In the genomic region with DNA sequence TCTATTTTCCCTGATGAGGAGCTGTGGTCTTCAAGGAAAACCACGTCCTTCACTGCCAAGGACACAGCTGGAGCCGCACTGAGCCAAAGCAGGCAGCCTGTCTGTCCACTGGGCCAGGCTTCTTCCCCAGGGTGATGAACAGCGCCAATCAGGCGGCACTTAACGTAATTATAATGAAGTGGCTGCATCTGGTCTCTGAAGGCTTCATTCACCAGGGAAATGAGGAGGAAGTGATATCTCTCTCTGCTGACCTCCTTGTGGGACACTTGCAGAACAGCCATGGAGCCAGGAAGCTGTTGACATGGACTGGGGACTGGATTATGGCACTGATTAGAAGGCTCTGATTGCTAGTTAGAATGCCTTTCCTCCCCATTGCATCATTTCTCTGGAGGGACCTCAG, we compare ENCODE assay signal across 11 mouse cellular contexts.
DNase-seq lines count a peak whose midpoint lies in the region; ATAC-seq and TF ChIP-seq lines count a peak whose summit lies in the region.
"Had no signal": no experiment of that assay in that cellular context is flagged by ENCODE, and none has a peak within 500 bp of the region (broad histone marks: within the 10 kb centered on the region; RNA-seq: fewer than 3 reads in every experiment).

No protein-coding gene starts in this region.

- no peaks in the 10 kb centered on the region for H3K9me3 ChIP-seq in heart, embryonic 12.5 days (replicated peaks)
- no peaks in the 10 kb centered on the region for H3K9me3 ChIP-seq in lung, embryonic 15.5 days
- H3K9me3 ChIP-seq: limb, embryonic 12.5 days had no signal

- ATAC-seq in heart, embryonic 12.5 days (ENCODE audit: insufficient number of reproducible peaks, low FRiP score) = no peak
- peak; percentile 79 for ATAC-seq in lung, embryonic 15.5 days (ENCODE audit: borderline replicate concordance, extremely low read depth, low FRiP score, low TSS enrichment)
- ATAC-seq: forebrain, embryonic 14.5 days had no signal

- whole genome bisulfite sequencing in heart, embryonic 12.5 days = 25% methylated on average over 5 of the region's 5 CpGs
- 58% methylated on average over 5 of the region's 5 CpGs for WGBS in lung, embryonic 15.5 days

- intact Hi-C loops in gastrocnemius, postnatal 14 days (cut with DNase I; ENCODE audit: low total_unique reads) = no loop called here

- no peak overlapping the region for H3K4me2 ChIP-seq in heart, embryonic 12.5 days
- H3K4me2 ChIP-seq in lung, embryonic 15.5 days = no peak overlapping the region
- H3K4me2 ChIP-seq: limb, embryonic 12.5 days had no signal

- H3K4me3 ChIP-seq in heart, embryonic 12.5 days = no peak overlapping the region
- no peak overlapping the region for H3K4me3 ChIP-seq in cortical plate, adult 2 months (ENCODE audit: insufficient read depth, low read length)
- H3K4me3 ChIP-seq in lung, embryonic 15.5 days = no peak overlapping the region
- H3K4me3 ChIP-seq: limb, embryonic 12.5 days had no signal

- H3K36me3 ChIP-seq in heart, embryonic 12.5 days = no peaks in the 10 kb centered on the region
- H3K36me3 ChIP-seq in lung, embryonic 15.5 days = no peaks in the 10 kb centered on the region
- H3K36me3 ChIP-seq: limb, embryonic 12.5 days had no signal

- no peak overlapping the region for H3K9ac ChIP-seq in heart, embryonic 12.5 days
- no peak overlapping the region for H3K9ac ChIP-seq in lung, embryonic 15.5 days
- H3K9ac ChIP-seq: limb, embryonic 12.5 days had no signal

- H3K27me3 ChIP-seq in heart, embryonic 12.5 days (replicated peaks) = 0 out of 2 replicates have a peak, but pooled peaks cover 11% of the 10 kb centered on the region
- H3K27me3 ChIP-seq in lung, embryonic 15.5 days = no peaks in the 10 kb centered on the region
- H3K27me3 ChIP-seq: limb, embryonic 12.5 days had no signal

- peaks cover 19% of the 10 kb centered on the region for H3K4me1 ChIP-seq in heart, embryonic 12.5 days (replicated peaks)
- peaks cover 2% of the 10 kb centered on the region; the same call in 1 of the 2 replicates for H3K4me1 ChIP-seq in cortical plate, adult 2 months (ENCODE audit: control insufficient read depth, insufficient read depth, low read length)
- H3K4me1 ChIP-seq in lung, embryonic 15.5 days = 0 out of 2 replicates have a peak, but pooled peaks cover 2% of the 10 kb centered on the region
- H3K4me1 ChIP-seq: limb, embryonic 12.5 days had no signal

- TF ChIP-seq CTCF in cortical plate, adult 2 months (IDR thresholded peaks at IDR 0.05; ENCODE audit: extremely low read depth, insufficient read depth, low read length) = no peak

- no peak overlapping the region for H3K27ac ChIP-seq in heart, embryonic 12.5 days (ENCODE audit: poor library complexity, severe bottlenecking)
- H3K27ac ChIP-seq in cortical plate, adult 2 months (ENCODE audit: insufficient read depth, low read length) = peak overlapping the region; percentile 40; the same call in 1 of the 2 replicates
- no peak overlapping the region for H3K27ac ChIP-seq in lung, embryonic 15.5 days
- H3K27ac ChIP-seq: limb, embryonic 12.5 days had no signal

- peak; percentile 58 to 59 for DNase-seq in heart, adult 18-20 months
- peak; percentile 24 for DNase-seq in gastrocnemius, postnatal 14 days
- DNase-seq in B cell, adult 2 months = no peak
- DNase-seq in right cerebral cortex, postnatal 36 days (ENCODE audit: low spot score in 2 of 2) = no peak
- DNase-seq: kidney, adult 9 months; spleen, adult 18-20 months had no signal

- no peak for TF ChIP-seq POLR2A in cortical plate, adult 2 months (IDR thresholded peaks at IDR 0.05; ENCODE audit: extremely low read depth, insufficient read depth, low read length)

Comparison
In these comparisons a context has a peak if more than half of its experiments do, and no peak if none do; other contexts are left out.
1. DNase-seq: peak in heart, adult 18-20 months (2 of 2) and gastrocnemius, postnatal 14 days (single experiment); none in B cell, adult 2 months (0 of 2) and right cerebral cortex, postnatal 36 days (0 of 2).